Mouse (Mus musculus) heart, embryonic 11.5 days (tissue): Measurements from ENCODE around the gene Cebpz. TPM values are rescaled to one million over a fixed set of nuclear protein-coding genes. Genes with fewer than 3 reads are reported as not detected.

Experiments used
- ATAC-seq: fragments of 200-750 bp; cut with Nextera tagmentation; replicated peaks from 2 replicates; pipeline ENCODE4 v1.8.0; 2017; ENCODE audit warnings: moderate library complexity; ENCODE audit not compliant: insufficient number of reproducible peaks, low FRiP score, low TSS enrichment
- H3K27ac ChIP-seq: fragments of 300-500 bp; sonication (generic); 2 replicates; pipeline ENCODE4 v1.5.1; 2014; ENCODE audit warnings: mild to moderate bottlenecking, low read depth, low read length
- H3K27me3 ChIP-seq: fragments of 300-500 bp; sonication (generic); 2 replicates; pipeline ENCODE4 v1.6.1; 2014; ENCODE audit warnings: mild to moderate bottlenecking, low read length, mixed read lengths; ENCODE audit not compliant: control insufficient read depth, insufficient read depth
- H3K36me3 ChIP-seq: fragments of 300-500 bp; sonication (generic); 2 replicates; pipeline ENCODE4 v1.6.1; 2014; ENCODE audit warnings: mild to moderate bottlenecking, low read length, moderate library complexity, mixed read lengths; ENCODE audit not compliant: control insufficient read depth, insufficient read depth
- H3K4me1 ChIP-seq: fragments of 300-500 bp; sonication (generic); 2 replicates; pipeline ENCODE4 v1.6.1; 2014; ENCODE audit warnings: low read length; ENCODE audit not compliant: control insufficient read depth, insufficient read depth
- H3K4me2 ChIP-seq: fragments of 300-500 bp; sonication (generic); 2 replicates; pipeline ENCODE4 v1.6.1; 2014; ENCODE audit warnings: mild to moderate bottlenecking, moderate library complexity
- H3K4me3 ChIP-seq: fragments of 300-500 bp; sonication (generic); 2 replicates; pipeline ENCODE4 v1.5.1; 2014; ENCODE audit warnings: low read depth, low read length
- H3K9ac ChIP-seq: fragments of 300-500 bp; sonication (generic); 2 replicates; pipeline ENCODE4 v1.6.1; 2014; ENCODE audit warnings: mild to moderate bottlenecking, low read depth, low read length, moderate library complexity
- H3K9me3 ChIP-seq: fragments of 300-500 bp; sonication (generic); replicated peaks from 2 replicates; pipeline ENCODE4 v1.6.1; 2016; ENCODE audit warnings: low read length; ENCODE audit not compliant: control insufficient read depth
- WGBS: fragments of 180-500 bp; shearing (Covaris S2); extraction: QIAGEN DNeasy Blood & Tissue Kit; methylation state at CpG from one replicate; pipeline ENCODE4 v1.1.7; 2014; ENCODE audit not compliant: insufficient replicate concordance; 5-methylcytosine and 5-hydroxymethylcytosine counted together
- polyA plus RNA-seq: library from polyadenylated mRNA; unstranded; fragments of >200 nt; fragmentation: Nextera tagmentation; extraction: Ambion mirVana; gene quantifications from 2 replicates; pipeline ENCODE4 v1.2.1, GENCODE M21; 2014

The Cebpz gene
- 36.0 and 41.3 TPM in 2 replicates for polyA plus RNA-seq

DNA sequence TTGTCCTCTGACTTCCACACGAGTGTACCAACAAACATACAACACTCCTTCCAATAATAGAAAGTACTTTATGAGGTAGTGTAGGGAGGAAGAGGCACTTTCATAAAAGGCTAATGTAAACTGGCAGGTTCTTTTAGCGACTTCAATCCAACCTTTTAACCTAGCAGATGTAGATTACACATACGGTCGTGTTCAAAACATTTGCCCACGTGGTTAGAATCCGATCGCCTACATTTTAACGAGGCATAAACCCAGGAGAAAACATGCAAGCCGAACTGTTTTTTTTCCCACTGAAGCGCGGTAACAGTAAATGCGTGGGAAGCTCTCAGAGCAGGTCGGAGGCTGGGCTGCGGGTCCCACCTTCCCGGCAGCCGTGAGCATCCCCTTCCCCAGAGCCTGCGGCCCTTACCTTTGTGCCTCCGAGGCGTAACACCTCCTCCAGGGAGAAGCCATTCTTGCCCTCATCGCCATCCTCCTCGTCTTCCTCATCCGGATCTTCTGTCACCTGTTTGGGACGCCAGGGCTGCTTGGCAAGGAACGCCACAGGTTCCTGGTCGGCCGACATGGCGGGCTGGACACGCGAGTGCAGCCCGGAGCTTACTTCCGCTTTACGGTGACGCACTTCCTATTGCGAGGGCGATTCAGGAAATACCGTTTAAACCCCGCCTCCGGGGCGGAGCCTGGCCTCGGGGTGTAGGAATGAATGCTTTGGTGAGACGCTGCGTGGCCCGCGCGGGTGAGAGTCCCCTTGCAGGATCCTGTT is at the start of gene Cebpz, which contains the start of gene Ndufaf7:
Gene Cebpz, minus strand, starts transcription at position 601 of the 763 bp plus-strand sequence.
Gene Ndufaf7, plus strand, starts transcription at position 671 of the 763 bp plus-strand sequence.
- Histone ChIP-seq H3K9me3 (no peaks in the 10 kb centered on the region), H3K4me1 (peaks cover 4% of the 10 kb centered on the region; the same call in 1 of the 2 replicates), H3K27me3 (no peaks in the 10 kb centered on the region), H3K4me3 (peak within 1 kb of the TSS; percentile 90), H3K4me2 (peak within 1 kb of the TSS; percentile 83), H3K9ac (peak within 1 kb of the TSS; percentile 84), H3K27ac (no peak within 1 kb of the TSS), H3K36me3 (peaks cover 10% of the 10 kb centered on the region)
- ATAC-seq = peak; percentile 97
- WGBS = under 1% methylated on average over 45 of the region's 45 CpGs

DNA sequence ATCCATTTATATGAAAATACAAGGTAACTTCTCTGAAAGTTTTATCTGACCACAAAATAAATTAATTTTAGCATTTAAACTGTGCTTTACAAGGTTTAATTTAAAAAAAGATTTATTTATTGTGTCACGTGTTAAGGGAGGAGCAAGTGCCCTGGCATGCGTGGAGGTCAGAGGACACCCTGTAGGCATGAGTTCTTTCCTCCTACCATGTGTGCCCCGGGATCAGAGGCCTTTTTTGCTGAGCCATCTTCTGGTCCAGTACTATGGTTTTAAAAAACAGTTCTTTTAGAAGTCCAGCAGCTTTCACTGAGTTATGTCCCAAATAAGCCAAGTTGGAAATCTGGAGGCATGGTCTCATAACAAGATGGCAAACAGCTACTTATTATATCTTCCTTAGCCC is 46.9 kb upstream of the Cebpz start:
- peaks cover 12% of the 10 kb centered on the region for H3K36me3 ChIP-seq
- H3K27ac ChIP-seq = no peak overlapping the region
- peaks cover 6% of the 10 kb centered on the region; the same call in 1 of the 2 replicates for H3K4me1 ChIP-seq
- WGBS = 90% methylated on average over 3 of the region's 3 CpGs
- H3K27me3 ChIP-seq = no peaks in the 10 kb centered on the region
- H3K9ac ChIP-seq = no peak overlapping the region
- H3K4me3 ChIP-seq = no peak overlapping the region
- ATAC-seq = no peak
- H3K4me2 ChIP-seq = no peak overlapping the region
- H3K9me3 ChIP-seq = no peaks in the 10 kb centered on the region

DNA sequence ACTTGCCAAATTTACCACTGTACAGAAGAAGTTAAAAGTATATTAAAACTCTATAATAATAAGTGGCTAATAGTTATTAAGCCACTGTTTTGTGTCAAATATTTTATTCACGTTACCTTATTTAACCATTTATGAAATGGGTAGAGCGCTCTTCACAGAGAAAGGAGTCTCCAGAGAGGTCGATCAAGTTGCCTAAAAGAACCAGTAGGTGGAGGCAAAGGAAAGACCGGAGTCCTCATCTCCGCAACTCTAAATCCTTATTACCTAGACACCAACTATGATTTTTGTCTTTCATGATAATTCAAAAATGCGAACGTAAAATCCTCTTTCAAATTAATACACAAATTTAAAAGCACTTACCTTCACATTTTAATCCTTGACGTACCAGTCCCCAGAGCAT is 46.3 kb upstream of the Cebpz start:
- no peaks in the 10 kb centered on the region for H3K9me3 ChIP-seq
- H3K4me1 ChIP-seq = peaks cover 6% of the 10 kb centered on the region; the same call in 1 of the 2 replicates
- H3K27me3 ChIP-seq = no peaks in the 10 kb centered on the region
- peaks cover 12% of the 10 kb centered on the region for H3K36me3 ChIP-seq
- H3K9ac ChIP-seq = no peak overlapping the region
- no peak overlapping the region for H3K4me3 ChIP-seq
- no peak overlapping the region for H3K27ac ChIP-seq
- ATAC-seq = no peak
- WGBS = 92% methylated on average over 8 of the region's 8 CpGs
- no peak overlapping the region for H3K4me2 ChIP-seq

DNA sequence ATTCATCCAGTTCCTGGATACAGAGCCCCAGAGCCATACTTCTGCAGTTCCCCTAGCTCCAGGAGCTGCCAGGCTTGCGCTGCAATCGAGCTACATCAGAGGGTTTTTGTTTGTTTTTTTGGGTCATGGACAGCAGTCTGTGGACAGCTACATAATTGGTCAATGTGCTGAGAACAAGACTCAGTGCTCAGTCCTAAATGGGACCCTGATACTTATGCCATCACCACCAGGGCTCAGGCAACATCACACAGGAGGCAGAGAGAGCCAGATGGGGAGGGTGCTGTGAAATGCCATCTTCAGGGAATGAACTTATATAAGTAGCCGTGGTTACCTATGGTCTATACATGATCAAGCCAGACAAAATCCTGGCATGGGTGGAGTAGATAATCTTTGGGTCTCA is 31.6 kb upstream of the Cebpz start:
- Histone ChIP-seq H3K9ac (no peak overlapping the region), H3K27me3 (no peaks in the 10 kb centered on the region), H3K9me3 (no peaks in the 10 kb centered on the region), H3K4me3 (no peak overlapping the region), H3K4me1 (no peaks in the 10 kb centered on the region), H3K4me2 (no peak overlapping the region), H3K36me3 (peaks cover 6% of the 10 kb centered on the region), H3K27ac (no peak overlapping the region)
- WGBS = 86% methylated on average over 3 of the region's 3 CpGs
- no peak for ATAC-seq

DNA sequence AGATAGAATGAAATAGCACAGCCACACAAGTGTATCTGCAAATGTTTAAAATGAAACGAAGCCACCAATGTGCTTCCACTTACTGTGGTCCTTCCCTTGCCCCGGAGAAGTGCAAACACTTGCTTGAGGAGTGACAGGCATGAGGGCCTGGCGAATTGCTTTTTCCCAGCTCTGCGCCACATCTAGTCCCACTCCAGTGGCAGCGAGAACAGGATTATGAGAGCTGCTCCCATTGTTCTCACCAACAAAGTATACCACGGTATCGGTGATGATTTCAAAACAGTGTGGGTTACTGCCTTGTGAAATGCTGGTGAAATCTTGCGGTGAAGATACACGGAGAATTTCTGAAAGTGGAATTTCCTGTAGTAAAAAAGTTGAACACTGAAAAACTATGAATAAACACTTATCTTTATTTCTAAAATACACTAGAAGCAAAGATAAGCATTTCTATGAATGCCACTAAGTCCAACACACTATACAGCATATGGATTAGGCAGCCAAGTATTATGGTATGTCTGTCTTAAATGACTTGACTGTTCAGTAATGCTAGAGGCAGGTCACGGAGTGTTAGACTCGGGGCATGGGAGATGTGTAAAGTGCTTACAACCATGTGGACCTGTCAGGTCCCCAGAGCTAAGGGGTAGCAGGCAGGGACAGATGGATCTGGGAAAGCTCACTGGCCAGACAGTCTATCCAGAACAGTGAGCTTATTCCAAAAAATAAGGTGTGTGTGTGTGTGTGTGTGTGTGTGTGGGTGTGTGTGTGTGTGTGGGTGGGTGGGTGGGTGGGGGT is 29.4 kb upstream of the Cebpz start:
- Histone ChIP-seq H3K27ac (no peak overlapping the region), H3K4me3 (no peak overlapping the region), H3K36me3 (peaks cover 10% of the 10 kb centered on the region), H3K4me1 (no peaks in the 10 kb centered on the region), H3K4me2 (no peak overlapping the region), H3K9me3 (no peaks in the 10 kb centered on the region), H3K9ac (no peak overlapping the region), H3K27me3 (no peaks in the 10 kb centered on the region)
- 88% methylated on average over 11 of the region's 11 CpGs for WGBS
- ATAC-seq = no peak

DNA sequence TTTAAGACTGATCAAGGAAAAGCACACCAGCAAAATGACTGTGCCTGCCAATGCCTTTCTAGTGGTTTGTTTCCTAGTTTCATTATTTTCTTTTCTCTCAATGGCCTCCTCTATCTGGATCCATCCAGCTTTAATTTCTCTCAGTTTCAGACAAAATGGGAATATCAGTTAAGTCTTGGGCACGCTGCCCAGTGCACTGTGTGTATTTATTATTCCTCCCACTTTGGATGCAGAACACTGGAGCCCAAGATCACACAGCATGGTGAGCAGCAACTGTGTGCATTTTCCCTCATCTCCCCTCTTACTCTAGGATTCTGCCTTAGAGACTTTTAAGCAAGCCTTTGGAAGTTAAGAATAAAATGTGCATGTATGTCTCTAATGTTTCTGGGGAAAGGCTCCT is 27.5 kb upstream of the Cebpz start:
- ATAC-seq = no peak
- Histone ChIP-seq H3K27me3 (no peaks in the 10 kb centered on the region), H3K27ac (no peak overlapping the region), H3K9ac (no peak overlapping the region), H3K4me2 (no peak overlapping the region), H3K4me3 (no peak overlapping the region), H3K4me1 (no peaks in the 10 kb centered on the region), H3K36me3 (peaks cover 10% of the 10 kb centered on the region), H3K9me3 (no peaks in the 10 kb centered on the region)
- WGBS = 90% methylated on average over 1 of the region's 1 CpGs

DNA sequence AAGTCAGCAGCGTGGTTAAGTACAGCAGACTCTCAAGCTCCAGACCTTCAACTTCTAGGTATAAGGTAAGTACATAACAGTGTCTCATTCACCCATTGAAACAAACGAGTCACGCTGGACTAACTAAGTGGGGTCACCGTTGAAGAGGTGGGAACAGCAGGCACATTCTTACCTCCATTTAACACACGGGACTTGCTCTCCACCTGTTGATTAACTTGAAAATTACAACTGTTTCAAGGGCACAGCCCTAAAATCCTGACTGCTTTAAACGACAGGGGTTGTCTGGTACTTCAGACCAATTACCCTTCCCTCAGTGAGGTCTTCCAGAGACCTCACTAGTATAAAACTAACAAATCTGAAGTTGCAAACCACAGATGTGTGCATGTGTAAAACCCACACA is 22.6 kb upstream of the Cebpz start:
- no peaks in the 10 kb centered on the region for H3K27me3 ChIP-seq
- H3K27ac ChIP-seq = no peak overlapping the region
- ATAC-seq = no peak
- WGBS = 79% methylated on average over 6 of the region's 6 CpGs
- H3K9me3 ChIP-seq = no peaks in the 10 kb centered on the region
- H3K9ac ChIP-seq = no peak overlapping the region
- H3K4me1 ChIP-seq = no peaks in the 10 kb centered on the region
- H3K36me3 ChIP-seq = peaks cover 23% of the 10 kb centered on the region
- no peak overlapping the region for H3K4me2 ChIP-seq
- no peak overlapping the region for H3K4me3 ChIP-seq

DNA sequence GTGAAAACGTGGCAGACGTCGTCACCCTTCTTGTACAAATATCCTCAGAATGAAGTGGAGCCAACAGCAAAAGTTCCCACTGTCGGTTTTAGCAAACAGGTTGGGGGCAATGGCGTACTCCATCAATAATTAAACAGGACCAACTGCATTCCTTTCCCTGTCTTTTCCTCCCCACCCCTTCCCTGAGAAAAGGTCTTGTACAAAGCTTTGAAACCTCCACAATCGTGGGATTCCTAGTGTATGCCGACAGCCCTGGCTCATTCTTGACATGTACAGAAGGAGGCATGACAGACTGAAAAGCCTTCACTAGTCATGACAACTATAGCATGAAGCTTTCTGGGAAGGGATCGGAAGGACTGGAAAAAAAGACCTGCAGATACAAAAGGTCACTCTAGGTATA is 16.4 kb upstream of the Cebpz start:
- H3K4me1 ChIP-seq = no peaks in the 10 kb centered on the region
- H3K9me3 ChIP-seq = no peaks in the 10 kb centered on the region
- H3K36me3 ChIP-seq = peaks cover 23% of the 10 kb centered on the region
- no peak overlapping the region for H3K9ac ChIP-seq
- H3K4me3 ChIP-seq = no peak overlapping the region
- WGBS = 90% methylated on average over 8 of the region's 8 CpGs
- no peak overlapping the region for H3K4me2 ChIP-seq
- no peak for ATAC-seq
- H3K27ac ChIP-seq = no peak overlapping the region
- no peaks in the 10 kb centered on the region for H3K27me3 ChIP-seq
